Mouse (Mus musculus) skeletal muscle tissue, adult 2 months (tissue): ENCODE measurements around the gene Cep170b.
A peak's percentile ranks its signal among the peaks of the same experiment; 100 is the strongest.

Experiments
- DNase-seq: peaks from one replicate; pipeline ENCODE4 v3.0.0-alpha.2; 2012; ENCODE audit warnings: low read depth, low spot score

The Cep170b gene

GRCm38 (mm10) chr12:112763176-112763575, 42.9 kb downstream of the Cep170b start:
- no peak for DNase-seq

DNA sequence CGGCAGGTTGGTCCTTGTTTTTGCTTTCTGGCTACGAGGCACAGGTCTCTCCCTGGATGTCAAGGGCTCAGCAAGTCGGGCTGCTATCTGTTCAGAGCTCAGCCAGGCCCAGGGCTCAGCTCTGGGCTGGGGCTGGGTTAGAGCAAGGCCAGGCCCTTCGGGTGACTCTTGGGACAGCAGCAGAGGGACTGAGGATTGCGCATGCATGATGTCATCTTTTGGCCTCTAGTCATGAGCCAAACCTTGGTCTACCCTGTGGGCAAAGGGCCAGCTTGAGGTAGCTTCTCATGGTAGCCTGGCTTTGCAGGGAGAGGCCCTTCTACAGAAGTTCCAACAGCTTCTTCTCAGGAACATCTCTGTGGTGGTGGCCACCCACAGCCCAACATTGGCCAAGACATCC, 43.9 kb downstream of the Cep170b start:
- DNase-seq, result no peak

GRCm38 (mm10) chr12:112764991-112765390, 44.7 kb downstream of the Cep170b start:
- no peak for DNase-seq

DNA sequence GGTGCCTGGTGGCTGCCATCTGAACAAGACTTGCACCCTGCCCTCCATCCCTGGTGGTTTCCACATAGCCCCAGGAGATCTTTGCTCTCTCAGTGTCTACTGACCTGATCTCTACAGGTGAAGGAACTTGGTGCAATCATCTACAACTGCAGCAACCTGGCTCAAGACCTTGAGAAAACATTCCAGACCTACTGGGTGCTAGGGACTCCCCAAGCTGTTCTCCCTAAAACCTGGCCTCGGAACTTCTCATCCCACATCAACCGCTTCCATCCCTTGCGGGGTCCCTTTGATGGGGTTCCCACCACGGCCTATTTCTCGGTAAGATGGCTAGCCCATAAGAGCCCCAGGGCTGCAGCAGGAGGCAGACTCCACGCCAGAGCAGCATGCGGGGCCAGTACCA, 46.3 kb downstream of the Cep170b start:
- DNase-seq, result no peak

DNA sequence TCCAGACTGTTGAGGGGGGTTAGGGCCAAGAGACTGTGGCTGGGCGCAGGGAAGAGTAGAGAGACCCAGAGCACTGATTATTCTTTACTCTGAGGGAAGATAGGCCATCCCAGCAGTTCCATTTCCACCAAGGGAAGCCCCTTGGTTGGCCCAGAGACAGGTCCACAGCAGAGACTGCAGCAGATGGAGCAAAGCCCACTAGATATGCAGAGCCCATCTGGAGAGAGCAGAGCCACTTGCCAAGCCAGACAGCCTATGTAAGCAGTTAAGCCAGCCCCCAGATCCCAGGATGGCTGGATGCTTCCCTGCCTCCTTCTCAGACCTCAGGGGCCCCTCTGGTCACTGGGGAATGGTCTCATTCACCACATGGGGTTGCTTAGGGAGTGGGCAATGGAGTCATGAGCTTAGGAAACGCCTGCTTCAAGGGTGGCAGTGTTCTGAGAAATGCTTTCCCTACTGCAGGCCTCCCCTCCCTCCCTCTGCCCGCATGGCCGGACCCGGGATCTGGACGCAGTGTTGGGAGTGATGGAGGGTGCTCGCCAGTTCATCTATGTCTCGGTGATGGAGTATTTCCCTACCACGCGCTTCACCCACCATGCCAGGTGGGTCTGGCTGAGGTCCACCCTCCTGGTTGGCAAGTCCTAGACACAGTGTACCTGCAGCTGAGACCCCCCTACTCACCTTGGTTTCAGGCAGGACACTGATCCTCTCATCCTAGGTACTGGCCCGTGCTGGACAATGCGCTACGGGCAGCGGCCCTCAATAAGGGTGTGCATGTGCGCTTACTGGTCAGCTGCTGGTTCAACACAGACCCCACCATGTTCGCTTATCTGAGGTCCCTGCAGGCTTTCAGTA, 47.0 kb downstream of the Cep170b start:
- no peak for DNase-seq

DNA sequence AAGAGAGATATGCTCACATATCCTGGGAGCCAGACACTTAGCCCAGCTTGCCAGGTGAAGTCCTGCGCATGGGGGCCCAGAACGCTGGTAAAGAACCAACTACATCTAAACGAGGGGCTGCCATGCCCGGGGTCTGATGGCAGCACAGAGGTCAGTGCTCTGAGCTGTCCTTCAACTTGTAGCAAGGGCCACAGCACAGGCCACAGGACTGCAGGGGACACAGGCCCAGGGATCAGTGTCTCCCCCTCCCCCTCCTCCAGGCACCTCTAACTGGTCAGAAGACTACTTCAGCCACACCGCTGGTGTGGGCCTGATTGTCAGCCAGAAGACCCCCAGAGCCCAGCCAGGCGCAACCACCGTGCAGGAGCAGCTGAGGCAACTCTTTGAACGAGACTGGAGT, 47.9 kb downstream of the Cep170b start:
- no peak for DNase-seq

DNA sequence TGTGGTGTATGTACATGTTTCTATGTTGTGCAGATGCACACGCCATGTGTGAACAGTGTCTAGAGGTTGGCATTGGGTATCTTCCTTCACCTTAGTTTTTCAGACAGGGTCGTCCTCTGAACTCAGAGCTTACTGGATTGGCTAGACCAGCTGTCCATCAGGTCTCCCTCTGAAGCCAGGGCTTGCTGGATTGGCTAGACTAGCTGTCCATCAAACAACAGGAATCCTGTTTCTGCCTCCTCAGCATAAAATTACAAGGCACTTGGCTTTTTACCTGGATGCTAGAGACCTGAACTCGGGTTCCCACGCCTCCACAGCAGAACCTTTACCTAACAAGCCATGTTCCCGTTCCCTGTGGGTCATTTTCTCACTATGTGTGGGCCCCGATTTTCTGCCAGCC, 48.8 kb downstream of the Cep170b start:
- DNase-seq, result no peak

GRCm38 (mm10) chr12:112769751-112770150, 49.5 kb downstream of the Cep170b start:
- no peak for DNase-seq

- no peak for DNase-seq
Measured at GRCm38 (mm10) chr12:112770396-112770795, 50.1 kb downstream of the Cep170b start.

GRCm38 (mm10) chr12:112772306-112772705, 52.1 kb downstream of the Cep170b start:
- no peak for DNase-seq

GRCm38 (mm10) chr12:112773366-112773765, 53.1 kb downstream of the Cep170b start:
- no peak for DNase-seq

DNA sequence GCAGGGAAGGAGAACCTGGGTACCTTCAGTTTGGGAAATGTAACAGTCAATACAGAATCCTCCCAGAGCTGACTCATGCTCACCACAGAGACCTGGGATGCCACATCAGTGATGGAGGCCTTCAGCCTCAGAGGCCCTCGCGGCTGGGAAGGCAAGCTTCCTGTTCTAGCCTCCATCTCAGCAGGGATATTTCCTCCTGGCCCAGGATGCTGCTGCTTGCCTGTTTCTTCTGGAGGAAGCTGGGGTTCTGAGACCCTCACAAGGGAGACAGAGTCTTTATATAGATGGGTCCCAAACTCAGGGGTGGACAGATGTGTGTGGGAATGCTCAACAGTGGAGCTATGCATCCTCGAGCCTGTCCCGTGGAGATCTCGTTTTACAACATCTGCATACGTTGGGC, 53.8 kb downstream of the Cep170b start:
- DNase-seq, result no peak

DNA sequence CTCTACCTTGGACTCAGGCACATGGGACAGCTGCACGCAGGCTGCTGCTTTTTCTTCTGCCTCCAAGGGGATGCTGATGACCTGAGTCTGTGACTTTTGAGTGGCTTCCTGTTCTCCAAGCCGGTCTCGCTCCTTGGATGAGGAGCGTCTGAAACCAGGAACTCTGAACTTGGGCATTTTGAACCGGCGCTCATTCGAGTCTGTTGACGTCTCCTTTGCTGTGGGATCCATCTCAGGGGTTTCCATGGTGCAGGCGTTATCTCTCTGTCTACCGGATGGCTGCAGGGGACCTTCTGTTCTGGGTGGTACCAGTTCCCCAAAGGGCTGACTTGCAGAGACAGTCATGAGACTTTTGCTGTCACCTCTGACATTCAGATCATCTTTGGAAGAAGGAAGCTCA, 54.2 kb downstream of the Cep170b start:
- no peak for DNase-seq

GRCm38 (mm10) chr12:112791026-112791425, 70.8 kb downstream of the Cep170b start:
- DNase-seq, result no peak

GRCm38 (mm10) chr12:112793601-112794355, 73.5 kb downstream of the Cep170b start:
- peak; percentile 40 for DNase-seq

- no peak for DNase-seq
Measured at GRCm38 (mm10) chr12:112794356-112794816, 74.1 kb downstream of the Cep170b start.

- no peak for DNase-seq
Measured at GRCm38 (mm10) chr12:112794998-112795397, 74.7 kb downstream of the Cep170b start.

DNA sequence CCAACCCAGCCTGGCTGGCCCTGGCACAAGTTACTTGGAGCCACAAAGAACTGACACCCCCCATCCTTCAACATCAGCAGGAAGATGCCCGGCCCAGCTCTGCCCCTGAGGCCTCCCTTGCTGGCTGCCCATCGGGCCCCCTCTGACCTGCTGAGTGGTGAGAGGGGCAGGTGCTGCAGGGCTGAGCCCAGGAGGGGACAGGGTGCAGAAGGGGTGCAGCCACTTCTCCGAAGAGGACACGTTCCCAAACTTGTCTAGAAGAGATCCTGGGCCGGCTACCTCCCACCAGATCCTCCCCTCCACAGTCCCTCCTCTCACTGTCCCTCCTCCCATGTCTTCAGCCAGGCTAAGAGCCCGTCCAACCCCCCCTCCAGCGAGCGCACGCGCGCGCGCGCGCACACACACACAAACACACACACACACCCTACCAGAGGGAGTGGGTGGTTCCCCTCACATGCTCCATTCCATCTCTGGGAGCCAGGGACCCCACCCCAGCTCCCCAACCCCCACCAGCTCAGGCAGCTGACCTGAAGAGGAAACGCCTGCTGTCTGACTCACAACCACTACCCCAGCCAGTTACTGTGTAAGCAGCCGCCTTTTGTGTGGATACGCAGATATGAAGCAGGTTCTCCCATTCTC, 75.3 kb downstream of the Cep170b start:
- DNase-seq, result peak; percentile 78
